Mouse (Mus musculus): ENCODE data around the gene 4931406P16Rik. TPM values are rescaled to one million over a fixed set of nuclear protein-coding genes. Genes with fewer than 3 reads are reported as not detected.

Gene 4931406P16Rik
- polyA plus RNA-seq, 1 experiment from 2014 or later, result 32.6 TPM

DNA sequence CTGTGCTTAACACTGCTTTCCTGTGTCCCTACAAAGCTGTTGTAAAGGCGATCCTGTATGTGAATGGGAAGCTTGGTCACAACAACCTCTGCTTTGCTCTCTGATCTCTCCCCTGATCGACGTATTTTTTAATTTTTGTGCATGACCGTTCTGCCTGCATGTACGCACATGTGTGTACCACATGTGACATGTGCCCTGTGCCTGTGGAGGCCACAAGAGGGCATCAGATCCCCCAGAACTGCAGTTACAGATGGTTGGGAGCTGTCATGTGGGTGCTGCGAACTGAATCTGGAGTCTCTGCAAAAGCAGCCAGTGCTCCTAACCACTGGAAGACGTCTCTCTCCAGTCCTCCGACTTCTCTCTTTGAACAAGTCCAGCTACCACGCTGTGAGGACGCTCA lies 91.0 kb downstream of the 4931406P16Rik start:
- Histone ChIP-seq H3K9me3 (ENCODE audit: control insufficient read depth, low read length) (no peaks in the 10 kb centered on the region), H3K27ac (ENCODE audit: low read depth, low read length) (no peak overlapping the region), H3K36me3 (ENCODE audit: control insufficient read depth, insufficient read depth, low read length) (peaks cover 91% of the 10 kb centered on the region), H3K9ac (ENCODE audit: low read depth, low read length) (no peak overlapping the region), H3K4me1 (replicated peaks; ENCODE audit: control insufficient read depth, insufficient read depth, low read length) (peaks cover 11% of the 10 kb centered on the region), H3K4me3 (ENCODE audit: low read depth, low read length) (no peak overlapping the region), H3K4me2 (no peak overlapping the region), H3K27me3 (replicated peaks; ENCODE audit: control insufficient read depth, insufficient read depth, low read length) (no peaks in the 10 kb centered on the region)
- DNase-seq (ENCODE audit: low spot score) (no peak), ATAC-seq (replicated peaks; ENCODE audit: low FRiP score) (no peak)
- 95% methylated on average over 10 of the region's 10 CpGs for WGBS

DNA sequence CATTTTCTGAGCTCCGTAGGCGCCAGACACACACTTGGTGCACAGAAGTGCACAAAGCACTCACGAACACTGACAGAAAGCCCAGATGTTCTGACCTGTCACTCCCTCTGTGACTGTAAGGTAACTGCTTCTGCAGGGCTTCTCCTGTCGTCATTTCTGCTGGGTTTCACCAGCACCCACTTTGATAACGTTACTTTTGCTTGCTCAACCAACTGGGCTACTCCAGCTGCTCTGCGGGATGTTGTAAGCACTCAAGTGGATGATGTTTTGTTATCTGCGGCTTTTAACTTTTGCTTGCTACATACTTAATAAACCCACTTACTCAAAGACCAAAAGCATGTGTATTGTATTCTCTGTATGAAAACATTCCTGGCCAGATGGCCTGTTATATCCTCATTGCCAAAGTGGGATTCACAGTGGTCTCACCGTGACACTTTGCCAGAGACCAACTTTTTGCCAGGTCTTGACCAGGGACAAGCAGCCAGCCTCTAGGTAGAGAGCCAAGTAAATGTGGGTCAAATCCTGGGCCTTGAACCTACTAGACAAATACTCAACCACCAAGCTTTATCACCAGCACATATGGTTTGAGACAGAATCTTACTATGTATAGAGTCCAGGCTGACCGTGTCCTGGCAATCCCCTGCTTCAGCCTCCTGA lies 91.6 kb downstream of the 4931406P16Rik start:
- Histone ChIP-seq H3K4me3 (ENCODE audit: low read depth, low read length) (no peak overlapping the region), H3K36me3 (ENCODE audit: control insufficient read depth, insufficient read depth, low read length) (peaks cover 86% of the 10 kb centered on the region), H3K4me1 (replicated peaks; ENCODE audit: control insufficient read depth, insufficient read depth, low read length) (peaks cover 8% of the 10 kb centered on the region), H3K9me3 (ENCODE audit: control insufficient read depth, low read length) (no peaks in the 10 kb centered on the region), H3K4me2 (no peak overlapping the region), H3K9ac (ENCODE audit: low read depth, low read length) (no peak overlapping the region), H3K27me3 (replicated peaks; ENCODE audit: control insufficient read depth, insufficient read depth, low read length) (no peaks in the 10 kb centered on the region), H3K27ac (ENCODE audit: low read depth, low read length) (no peak overlapping the region)
- 89% methylated on average over 9 of the region's 9 CpGs for WGBS
- ATAC-seq (replicated peaks; ENCODE audit: low FRiP score) (no peak), DNase-seq (ENCODE audit: low spot score) (no peak)

DNA sequence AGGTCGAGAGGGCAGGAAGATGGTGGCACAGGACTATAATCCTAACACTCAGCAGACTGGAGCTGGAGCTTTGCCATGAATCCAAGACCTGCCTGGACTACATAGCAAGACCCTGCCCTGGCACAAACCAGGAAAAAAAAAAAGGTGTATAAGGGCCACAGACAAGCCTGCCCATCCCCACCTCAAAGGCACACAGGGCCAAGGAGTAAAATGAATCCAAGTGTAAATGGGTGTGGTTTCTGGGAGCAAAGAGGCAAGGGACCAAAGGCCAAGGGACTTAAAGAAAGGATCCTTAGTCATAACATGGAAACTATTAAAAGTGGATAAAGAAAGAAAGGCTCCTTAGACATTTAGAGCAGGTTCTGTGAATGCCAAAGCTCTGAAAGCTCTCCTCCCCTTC lies 94.9 kb downstream of the 4931406P16Rik start:
- Histone ChIP-seq H3K9me3 (ENCODE audit: control insufficient read depth, low read length) (no peaks in the 10 kb centered on the region), H3K36me3 (ENCODE audit: control insufficient read depth, insufficient read depth, low read length) (peaks cover 83% of the 10 kb centered on the region)
- 63% methylated on average over 1 of the region's 1 CpGs for WGBS

DNA sequence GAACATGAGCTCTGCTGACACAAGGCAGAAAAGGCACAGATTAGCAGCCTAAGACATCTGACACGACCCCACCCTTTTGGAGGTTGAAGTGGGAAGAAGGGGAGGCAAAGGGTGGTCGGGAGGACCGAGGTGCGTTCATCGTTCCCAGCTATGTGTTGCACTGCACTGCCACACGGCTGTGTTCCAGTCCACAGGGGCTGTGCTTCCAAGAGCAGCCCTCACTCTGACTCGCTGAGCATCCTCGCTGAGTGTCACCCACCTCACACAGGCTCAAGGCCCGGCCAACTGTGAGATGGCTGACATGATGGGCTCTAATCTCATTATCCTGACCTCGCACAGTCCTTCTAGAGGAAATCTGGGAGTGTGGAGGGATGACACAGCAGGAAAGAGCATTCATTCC lies 96.9 kb downstream of the 4931406P16Rik start:
- ATAC-seq (replicated peaks; ENCODE audit: low FRiP score) (no peak), DNase-seq (ENCODE audit: low spot score) (no peak)
- no peak overlapping the region for H3K9ac ChIP-seq (ENCODE audit: low read depth, low read length)
- WGBS, result 85% methylated on average over 10 of the region's 10 CpGs
- no peaks in the 10 kb centered on the region for H3K27me3 ChIP-seq (replicated peaks; ENCODE audit: control insufficient read depth, insufficient read depth, low read length)
- H3K4me1 ChIP-seq (replicated peaks; ENCODE audit: control insufficient read depth, insufficient read depth, low read length), result peaks cover 2% of the 10 kb centered on the region; the same call in 1 of the 2 replicates
- peaks cover 77% of the 10 kb centered on the region for H3K36me3 ChIP-seq (ENCODE audit: control insufficient read depth, insufficient read depth, low read length)
- H3K9me3 ChIP-seq (ENCODE audit: control insufficient read depth, low read length), result no peaks in the 10 kb centered on the region
- no peak overlapping the region for H3K4me2 ChIP-seq
- H3K4me3 ChIP-seq (ENCODE audit: low read depth, low read length), result no peak overlapping the region
- no peak overlapping the region for H3K27ac ChIP-seq (ENCODE audit: low read depth, low read length)

More for the DNA sequence above, 94.9 kb downstream of the 4931406P16Rik start:
- no peak overlapping the region for H3K4me3 ChIP-seq (ENCODE audit: low read depth, low read length)
- DNase-seq (ENCODE audit: low spot score) (no peak), ATAC-seq (replicated peaks; ENCODE audit: low FRiP score) (no peak)
- no peak overlapping the region for H3K27ac ChIP-seq (ENCODE audit: low read depth, low read length)
- H3K4me1 ChIP-seq (replicated peaks; ENCODE audit: control insufficient read depth, insufficient read depth, low read length), result peaks cover 2% of the 10 kb centered on the region; the same call in 1 of the 2 replicates
- H3K27me3 ChIP-seq (replicated peaks; ENCODE audit: control insufficient read depth, insufficient read depth, low read length), result no peaks in the 10 kb centered on the region
- H3K9ac ChIP-seq (ENCODE audit: low read depth, low read length), result no peak overlapping the region
- no peak overlapping the region for H3K4me2 ChIP-seq

DNA sequence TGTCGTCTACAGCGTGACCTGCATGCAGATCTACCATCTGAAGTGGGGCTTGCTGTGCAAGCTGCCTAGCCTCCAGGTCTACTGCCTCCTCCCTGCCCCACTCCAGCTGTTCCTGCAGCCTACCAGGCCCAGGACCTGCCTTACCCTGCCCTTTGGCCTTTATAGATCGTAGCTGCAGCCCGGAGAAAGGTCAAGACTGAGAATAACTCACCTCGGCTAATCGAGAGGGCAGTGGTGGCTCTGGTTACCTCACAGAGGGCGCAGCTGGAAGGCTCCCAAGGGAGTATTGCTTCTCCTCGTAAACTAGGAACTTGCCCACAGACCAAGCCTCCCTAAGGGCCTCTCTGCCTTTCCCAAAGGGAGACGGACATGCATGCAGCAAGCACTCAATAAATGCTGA lies 97.9 kb downstream of the 4931406P16Rik start:
- peaks cover 72% of the 10 kb centered on the region for H3K36me3 ChIP-seq (ENCODE audit: control insufficient read depth, insufficient read depth, low read length)
- WGBS, result 85% methylated on average over 9 of the region's 9 CpGs
- no peak for ATAC-seq (replicated peaks; ENCODE audit: low FRiP score)

DNA sequence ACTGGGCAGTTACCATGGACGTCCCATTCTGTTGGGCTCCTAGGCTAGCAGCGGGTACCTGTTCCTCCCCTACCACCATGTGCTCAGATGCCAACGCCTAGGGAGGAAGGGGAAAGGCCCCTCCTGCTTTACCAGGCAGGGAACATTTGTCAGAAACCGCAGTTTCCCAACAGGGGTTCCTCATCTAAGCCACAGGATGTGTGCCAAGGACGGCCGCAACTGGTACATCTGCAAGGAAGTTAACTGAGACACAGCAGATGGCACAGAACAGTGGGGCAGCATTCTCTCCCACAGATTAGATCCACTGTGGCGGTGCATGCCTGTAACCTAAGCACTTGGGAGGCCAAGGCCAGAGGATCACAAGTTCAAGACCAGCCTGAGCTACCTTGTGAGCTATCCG lies 98.7 kb downstream of the 4931406P16Rik start:
- Histone ChIP-seq H3K9me3 (ENCODE audit: control insufficient read depth, low read length) (no peaks in the 10 kb centered on the region), H3K27me3 (replicated peaks; ENCODE audit: control insufficient read depth, insufficient read depth, low read length) (no peaks in the 10 kb centered on the region), H3K4me2 (no peak overlapping the region), H3K4me1 (replicated peaks; ENCODE audit: control insufficient read depth, insufficient read depth, low read length) (peaks cover 2% of the 10 kb centered on the region; the same call in 1 of the 2 replicates), H3K4me3 (ENCODE audit: low read depth, low read length) (no peak overlapping the region), H3K9ac (ENCODE audit: low read depth, low read length) (no peak overlapping the region), H3K27ac (ENCODE audit: low read depth, low read length) (no peak overlapping the region), H3K36me3 (ENCODE audit: control insufficient read depth, insufficient read depth, low read length) (peaks cover 68% of the 10 kb centered on the region)
- ATAC-seq (replicated peaks; ENCODE audit: low FRiP score) (no peak), DNase-seq (ENCODE audit: low spot score) (no peak)
- 88% methylated on average over 8 of the region's 8 CpGs for WGBS

More for the DNA sequence above, 97.9 kb downstream of the 4931406P16Rik start:
- Histone ChIP-seq H3K9ac (ENCODE audit: low read depth, low read length) (no peak overlapping the region), H3K9me3 (ENCODE audit: control insufficient read depth, low read length) (no peaks in the 10 kb centered on the region), H3K4me1 (replicated peaks; ENCODE audit: control insufficient read depth, insufficient read depth, low read length) (peaks cover 2% of the 10 kb centered on the region; the same call in 1 of the 2 replicates), H3K4me3 (ENCODE audit: low read depth, low read length) (no peak overlapping the region), H3K27me3 (replicated peaks; ENCODE audit: control insufficient read depth, insufficient read depth, low read length) (no peaks in the 10 kb centered on the region), H3K4me2 (no peak overlapping the region), H3K27ac (ENCODE audit: low read depth, low read length) (no peak overlapping the region)
- no peak for DNase-seq (ENCODE audit: low spot score)

DNA sequence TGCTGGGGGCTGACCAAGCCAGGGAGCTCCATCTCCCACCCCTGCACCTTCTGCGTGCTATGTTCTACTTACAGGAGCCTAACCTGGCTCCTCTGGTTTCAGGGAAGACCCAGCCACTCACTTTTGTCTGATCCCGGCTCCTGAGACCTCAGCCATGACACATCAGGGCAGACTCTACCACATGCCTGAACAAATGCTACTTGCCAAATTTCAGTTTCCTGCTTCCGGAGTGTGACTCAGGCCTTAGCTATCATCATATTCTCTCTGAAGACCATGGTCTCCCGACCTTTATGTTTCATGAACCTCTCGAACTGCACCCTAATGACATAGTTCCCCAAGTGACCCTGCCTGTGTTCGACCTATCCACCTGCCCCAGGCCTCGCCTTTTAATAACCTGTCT lies 100.1 kb downstream of the 4931406P16Rik start:
- Histone ChIP-seq H3K4me1 (replicated peaks; ENCODE audit: control insufficient read depth, insufficient read depth, low read length) (peaks cover 2% of the 10 kb centered on the region; the same call in 1 of the 2 replicates), H3K9ac (ENCODE audit: low read depth, low read length) (no peak overlapping the region), H3K9me3 (ENCODE audit: control insufficient read depth, low read length) (no peaks in the 10 kb centered on the region), H3K4me2 (no peak overlapping the region), H3K4me3 (ENCODE audit: low read depth, low read length) (no peak overlapping the region), H3K27ac (ENCODE audit: low read depth, low read length) (no peak overlapping the region), H3K36me3 (ENCODE audit: control insufficient read depth, insufficient read depth, low read length) (peaks cover 68% of the 10 kb centered on the region), H3K27me3 (replicated peaks; ENCODE audit: control insufficient read depth, insufficient read depth, low read length) (no peaks in the 10 kb centered on the region)
- DNase-seq (ENCODE audit: low spot score) (no peak), ATAC-seq (replicated peaks; ENCODE audit: low FRiP score) (no peak)
- 87% methylated on average over 7 of the region's 7 CpGs for WGBS

DNA sequence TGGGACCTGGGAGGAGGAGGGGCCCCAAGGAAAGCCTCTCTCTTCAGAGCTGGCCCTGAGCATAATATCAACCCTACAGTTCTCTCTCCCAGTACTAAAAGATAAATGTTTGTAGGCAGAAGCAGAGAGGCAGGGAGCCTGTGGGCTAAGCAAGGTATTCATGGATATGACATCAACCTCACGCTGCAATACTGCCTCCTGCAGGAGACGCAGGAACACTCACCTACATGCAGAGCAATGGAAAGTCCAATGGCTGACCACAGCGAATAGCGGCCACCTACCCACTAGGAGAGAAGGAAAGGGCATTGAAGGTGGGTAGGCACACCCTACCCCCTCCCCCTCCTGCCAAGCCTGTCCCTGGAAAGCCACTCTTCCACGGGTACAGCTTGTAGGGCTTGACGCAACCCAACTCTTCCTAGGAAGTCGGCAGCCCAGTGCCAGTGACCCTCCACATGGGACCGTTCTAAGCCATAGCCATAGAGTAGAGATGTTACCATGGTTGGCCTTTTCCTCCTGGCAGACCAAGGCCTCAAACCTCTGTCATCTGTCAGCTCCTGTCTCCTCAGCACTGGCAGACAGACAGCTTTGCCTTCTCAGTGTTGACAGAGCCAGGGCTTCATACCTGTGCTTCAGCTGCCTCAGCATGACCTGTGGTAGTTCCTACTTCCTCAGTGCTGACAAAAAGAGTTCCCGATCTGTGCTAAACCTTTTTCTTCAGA lies 105.2 kb downstream of the 4931406P16Rik start:
- no peak for DNase-seq (ENCODE audit: low spot score)
- Histone ChIP-seq H3K27ac (ENCODE audit: low read depth, low read length) (no peak overlapping the region), H3K27me3 (replicated peaks; ENCODE audit: control insufficient read depth, insufficient read depth, low read length) (no peaks in the 10 kb centered on the region), H3K4me3 (ENCODE audit: low read depth, low read length) (no peak overlapping the region), H3K4me2 (no peak overlapping the region), H3K9me3 (ENCODE audit: control insufficient read depth, low read length) (no peaks in the 10 kb centered on the region), H3K4me1 (replicated peaks; ENCODE audit: control insufficient read depth, insufficient read depth, low read length) (no peaks in the 10 kb centered on the region), H3K9ac (ENCODE audit: low read depth, low read length) (no peak overlapping the region), H3K36me3 (ENCODE audit: control insufficient read depth, insufficient read depth, low read length) (peaks cover 84% of the 10 kb centered on the region)
- ATAC-seq (replicated peaks; ENCODE audit: low FRiP score), result no peak
- WGBS, result 85% methylated on average over 9 of the region's 9 CpGs

DNA sequence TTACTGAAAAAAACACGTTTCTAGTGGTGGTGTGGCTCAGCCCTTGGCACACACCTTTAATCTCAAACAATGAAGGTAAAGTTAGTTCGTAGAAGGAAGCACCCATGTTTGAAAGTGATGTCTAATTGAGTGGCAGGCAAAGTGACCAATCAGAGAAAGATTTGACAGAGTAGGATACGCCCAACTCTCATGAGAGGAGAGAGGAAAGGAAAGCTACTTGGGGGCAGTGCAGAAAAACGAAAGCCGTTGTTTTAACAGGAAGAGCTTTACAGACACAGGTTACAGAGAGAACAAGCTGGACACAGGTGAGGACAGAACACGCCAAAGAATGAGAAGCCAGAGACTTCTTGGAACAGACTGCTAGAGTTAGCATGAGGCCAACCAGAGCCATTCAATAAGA lies 107.0 kb downstream of the 4931406P16Rik start:
- no peaks in the 10 kb centered on the region for H3K4me1 ChIP-seq (replicated peaks; ENCODE audit: control insufficient read depth, insufficient read depth, low read length)
- H3K27me3 ChIP-seq (replicated peaks; ENCODE audit: control insufficient read depth, insufficient read depth, low read length), result no peaks in the 10 kb centered on the region
- DNase-seq (ENCODE audit: low spot score) (no peak), ATAC-seq (replicated peaks; ENCODE audit: low FRiP score) (no peak)
- 89% methylated on average over 6 of the region's 6 CpGs for WGBS
- no peaks in the 10 kb centered on the region for H3K9me3 ChIP-seq (ENCODE audit: control insufficient read depth, low read length)
- H3K36me3 ChIP-seq (ENCODE audit: control insufficient read depth, insufficient read depth, low read length), result peaks cover 87% of the 10 kb centered on the region
- no peak overlapping the region for H3K4me2 ChIP-seq
- no peak overlapping the region for H3K4me3 ChIP-seq (ENCODE audit: low read depth, low read length)
- H3K9ac ChIP-seq (ENCODE audit: low read depth, low read length), result no peak overlapping the region
- no peak overlapping the region for H3K27ac ChIP-seq (ENCODE audit: low read depth, low read length)
